Mouse (Mus musculus) layer of hippocampus, postnatal 25 days (tissue): ENCODE results near the gene Slc22a18. TPM values are rescaled to one million over a fixed set of nuclear protein-coding genes. Genes with fewer than 3 reads are reported as not detected.

ENCODE experiments used
- DNase-seq, 2 experiments: peaks; one replicate each; pipeline ENCODE4 v3.0.0; 2022; ENCODE audit warnings: mixed read lengths in 2 of 2, low spot score in 1 of 2; ENCODE audit errors: extremely low spot score in 1 of 2
- total RNA-seq, 2 experiments: library from RNA; stranded (reverse); gene quantifications; 2 replicates each; pipeline ENCODE4 v1.2.3; 2021

The Slc22a18 gene
- total RNA-seq, 2 experiments from 2014 or later = 0.20 TPM; not detected in 1

- DNase-seq = no peak
These were observed 74.9 kb downstream of the Slc22a18 start for GRCm38 (mm10) chr7:143548231-143548961.

Other genes starting within 250 kb of the Slc22a18 start
- 1 to 10 TPM; 6.8 to 8.7 TPM for gene Cdkn1c, start 12.7 kb upstream of the Slc22a18 start, total RNA-seq
- not detected for gene Phlda2, start 29.4 kb downstream of the Slc22a18 start, total RNA-seq
- gene Nap1l4, start 75.4 kb downstream of the Slc22a18 start, total RNA-seq = 100 to 1,000 TPM; 114 to 125 TPM
- 10 to 100 TPM; 46.0 to 56.4 TPM for gene Cars, start 126.4 kb downstream of the Slc22a18 start, total RNA-seq
- gene Tnfrsf26, start 155.0 kb downstream of the Slc22a18 start, total RNA-seq = under 1 TPM in 1 of 2 experiments, not detected in 1; 0.19 TPM
- 1 to 10 TPM; 2.2 to 2.3 TPM for gene Tnfrsf22, start 175.9 kb downstream of the Slc22a18 start, total RNA-seq
- 1 to 10 TPM; 1.1 TPM for gene Tnfrsf23, start 212.1 kb downstream of the Slc22a18 start, total RNA-seq